Mouse (Mus musculus) forebrain, embryonic 16.5 days (tissue): ENCODE measurements at regions not wholly inside any gene's neighbourhood (a gene's known extent, or its start where the extent isn't known, plus 50 kb on each side); places are given as distances from the start of the nearest gene placed in this dataset.
A peak's percentile ranks its signal among the peaks of the same experiment; 100 is the strongest.

Experiments
- ATAC-seq: fragments of 200-750 bp; cut with Nextera tagmentation; 2 replicates; pipeline ENCODE4 v1.8.0; 2017; ENCODE audit warnings: mild to moderate bottlenecking, moderate library complexity
- H3K27ac ChIP-seq: fragments of 300-500 bp; sonication (generic); 2 replicates; pipeline ENCODE4 v1.5.1; 2014; ENCODE audit warnings: low read length, control low read depth
- H3K27me3 ChIP-seq: fragments of 300-500 bp; sonication (generic); replicated peaks from 2 replicates; pipeline ENCODE4 v1.6.1; 2014; ENCODE audit warnings: low read length; ENCODE audit not compliant: control insufficient read depth, insufficient read depth
- H3K36me3 ChIP-seq: fragments of 300-500 bp; sonication (generic); 2 replicates; pipeline ENCODE4 v1.6.1; 2014; ENCODE audit not compliant: control insufficient read depth, insufficient read depth
- H3K4me1 ChIP-seq: fragments of 300-500 bp; sonication (generic); replicated peaks from 2 replicates; pipeline ENCODE4 v1.6.1; 2014; ENCODE audit warnings: low read length; ENCODE audit not compliant: control insufficient read depth, insufficient read depth
- H3K4me2 ChIP-seq: fragments of 300-500 bp; sonication (generic); 2 replicates; pipeline ENCODE4 v1.6.1; 2014; ENCODE audit warnings: mild to moderate bottlenecking, low read length, control low read depth
- H3K4me3 ChIP-seq: fragments of 300-500 bp; sonication (generic); replicated peaks from 2 replicates; pipeline ENCODE4 v1.5.1; 2014; ENCODE audit warnings: mild to moderate bottlenecking, low read length, control low read depth
- H3K9ac ChIP-seq: fragments of 300-500 bp; sonication (generic); replicated peaks from 2 replicates; pipeline ENCODE4 v1.6.1; 2014; ENCODE audit warnings: low read depth, low read length, control low read depth
- H3K9me3 ChIP-seq: fragments of 300-500 bp; sonication (generic); 2 replicates; pipeline ENCODE4 v1.6.1; 2016; ENCODE audit warnings: low read length; ENCODE audit not compliant: control insufficient read depth
- WGBS: fragments of 180-500 bp; shearing (Covaris S2); extraction: QIAGEN DNeasy Blood & Tissue Kit; methylation state at CpG from one replicate; pipeline ENCODE4 v1.1.7; 2014; 5-methylcytosine and 5-hydroxymethylcytosine counted together

DNA sequence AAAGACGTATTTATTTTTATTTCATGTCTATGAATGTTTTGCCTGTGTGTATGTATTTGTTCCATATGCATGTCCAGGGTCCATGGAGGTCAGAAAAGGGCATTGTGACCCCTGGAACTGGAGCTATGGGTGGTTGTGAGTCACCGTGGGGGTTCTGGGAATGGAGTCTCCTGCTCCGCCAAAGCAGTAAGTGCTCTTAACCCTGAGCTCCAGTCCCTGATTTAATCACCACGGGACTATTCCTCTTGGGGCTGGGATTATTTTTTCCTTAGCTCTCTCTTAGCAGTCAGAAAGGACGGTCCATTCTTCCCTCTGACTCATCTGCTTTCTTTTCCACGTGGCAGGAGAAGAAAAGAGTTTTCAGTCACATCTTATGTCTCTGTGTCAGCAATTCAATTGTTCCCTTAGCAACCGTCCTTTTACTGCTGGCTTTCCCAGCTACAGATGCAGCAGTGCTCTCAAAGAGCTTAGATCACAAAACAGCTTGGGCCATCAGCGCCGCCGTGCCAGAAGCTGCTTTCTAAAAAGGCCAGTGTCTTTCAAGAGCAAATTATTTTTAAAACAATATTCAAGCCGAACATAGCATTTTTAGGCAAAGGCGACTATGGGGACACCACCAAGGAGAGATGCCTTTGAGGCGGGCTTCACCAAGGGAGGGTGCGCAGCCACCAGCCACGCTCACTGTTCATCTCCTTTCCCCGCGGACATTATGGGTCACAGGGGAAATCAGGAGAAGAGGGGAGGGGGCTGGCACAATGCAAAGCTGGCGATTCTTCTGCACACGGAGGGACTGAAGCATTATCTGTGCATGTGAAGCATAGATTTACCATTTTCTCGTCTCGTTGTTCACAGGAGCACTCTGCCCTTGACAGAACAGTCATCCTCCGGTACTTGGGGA, 110.8 kb downstream of the Map3k7 start:
- Histone ChIP-seq H3K4me1 (peaks cover 17% of the 10 kb centered on the region), H3K36me3 (no peaks in the 10 kb centered on the region), H3K9me3 (0 out of 2 replicates have a peak, but pooled peaks cover 2% of the 10 kb centered on the region), H3K9ac (peak overlapping the region; percentile 62), H3K4me3 (peak overlapping the region; percentile 36), H3K4me2 (peak overlapping the region; percentile 61), H3K27me3 (no peaks in the 10 kb centered on the region), H3K27ac (peak overlapping the region; percentile 82)
- 3% methylated on average over 22 of the region's 22 CpGs for WGBS
- ATAC-seq: peak; percentile 91

DNA sequence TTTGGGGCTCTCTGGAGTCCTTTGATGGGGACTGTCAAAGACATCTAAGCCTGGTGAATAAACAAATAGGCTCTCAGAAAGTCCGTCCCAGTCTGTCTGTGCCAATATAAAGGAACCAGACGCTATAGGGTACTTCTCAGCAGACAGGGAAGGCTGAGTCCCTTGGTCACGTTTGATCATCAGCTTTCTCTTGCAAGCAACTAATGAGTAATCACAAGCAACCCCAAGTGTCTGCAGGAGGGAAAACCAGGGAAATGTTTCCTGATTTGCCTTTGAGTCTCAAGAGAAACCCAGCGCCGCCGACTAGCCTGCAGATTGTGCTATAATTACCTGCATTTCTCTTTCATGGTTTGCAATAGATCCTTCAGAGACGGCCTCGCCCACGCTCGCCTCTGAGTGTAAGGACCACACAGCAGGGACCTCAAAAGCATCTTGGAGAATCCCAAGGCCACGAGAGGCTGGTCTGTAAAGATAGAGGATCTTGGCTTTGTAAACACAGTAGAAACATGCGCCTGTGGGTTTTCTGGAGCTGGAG, 112.6 kb downstream of the Map3k7 start:
- no peak overlapping the region for H3K4me2 ChIP-seq
- H3K4me1 ChIP-seq: peaks cover 17% of the 10 kb centered on the region
- H3K27ac ChIP-seq: no peak overlapping the region
- 49% methylated on average over 12 of the region's 12 CpGs for WGBS
- no peak overlapping the region for H3K9ac ChIP-seq
- no peaks in the 10 kb centered on the region for H3K36me3 ChIP-seq
- no peak overlapping the region for H3K4me3 ChIP-seq
- no peak for ATAC-seq
- no peaks in the 10 kb centered on the region for H3K27me3 ChIP-seq
- 0 out of 2 replicates have a peak, but pooled peaks cover 2% of the 10 kb centered on the region for H3K9me3 ChIP-seq

DNA sequence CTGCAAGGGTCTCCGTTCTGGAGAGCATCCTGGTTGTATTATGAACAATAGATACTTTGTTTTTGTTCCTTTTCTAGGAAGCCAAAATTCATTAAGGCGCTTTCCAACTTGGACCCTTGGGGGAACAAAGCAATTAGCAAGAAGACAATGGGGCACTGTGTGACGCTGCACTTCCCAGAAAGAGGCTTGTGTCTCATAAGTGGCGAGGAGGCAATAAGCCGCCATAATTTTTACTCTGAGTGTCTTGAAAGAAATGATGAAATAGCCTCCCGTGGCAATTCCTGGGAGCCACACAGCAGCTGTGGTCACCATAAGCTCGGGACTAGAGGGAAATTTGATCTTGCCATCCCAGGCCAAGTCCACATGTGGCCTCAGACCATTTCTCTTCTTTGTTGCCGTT, 119.6 kb downstream of the Map3k7 start:
- H3K27ac ChIP-seq: no peak overlapping the region
- no peak overlapping the region for H3K4me3 ChIP-seq
- H3K9ac ChIP-seq: no peak overlapping the region
- WGBS: 31% methylated on average over 8 of the region's 8 CpGs
- no peaks in the 10 kb centered on the region for H3K9me3 ChIP-seq
- no peaks in the 10 kb centered on the region for H3K27me3 ChIP-seq
- no peaks in the 10 kb centered on the region for H3K4me1 ChIP-seq
- ATAC-seq: no peak
- H3K4me2 ChIP-seq: no peak overlapping the region
- H3K36me3 ChIP-seq: no peaks in the 10 kb centered on the region

DNA sequence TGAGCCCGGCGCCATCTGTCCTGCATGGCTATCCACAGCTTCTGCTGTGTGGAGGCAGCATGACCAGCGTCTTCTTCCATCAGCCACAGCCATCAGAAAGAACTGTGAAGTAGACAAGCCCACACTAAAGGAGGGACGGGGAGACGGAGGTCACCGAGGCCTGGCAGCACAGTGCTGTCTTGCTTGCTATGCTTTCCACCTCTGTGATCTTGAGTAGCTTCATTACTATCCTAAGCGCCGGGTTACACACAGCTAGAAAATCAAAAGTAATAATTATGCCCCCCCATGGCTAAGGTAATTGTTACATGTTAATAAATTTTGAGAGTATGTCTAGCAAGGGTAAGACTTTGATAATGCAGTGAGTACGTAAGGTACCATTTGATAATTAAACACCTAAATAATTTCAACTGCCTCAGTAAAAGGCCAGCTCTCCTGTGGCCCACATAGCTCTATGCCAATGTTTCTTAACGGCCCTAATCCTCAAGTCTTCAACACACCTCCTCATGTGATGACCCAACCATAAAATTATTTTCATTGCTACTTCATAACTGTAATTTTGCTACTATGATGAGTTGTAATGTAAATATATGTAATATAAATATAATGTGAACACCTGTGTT, 120.5 kb downstream of the Map3k7 start:
- H3K36me3 ChIP-seq: no peaks in the 10 kb centered on the region
- no peak for ATAC-seq

DNA sequence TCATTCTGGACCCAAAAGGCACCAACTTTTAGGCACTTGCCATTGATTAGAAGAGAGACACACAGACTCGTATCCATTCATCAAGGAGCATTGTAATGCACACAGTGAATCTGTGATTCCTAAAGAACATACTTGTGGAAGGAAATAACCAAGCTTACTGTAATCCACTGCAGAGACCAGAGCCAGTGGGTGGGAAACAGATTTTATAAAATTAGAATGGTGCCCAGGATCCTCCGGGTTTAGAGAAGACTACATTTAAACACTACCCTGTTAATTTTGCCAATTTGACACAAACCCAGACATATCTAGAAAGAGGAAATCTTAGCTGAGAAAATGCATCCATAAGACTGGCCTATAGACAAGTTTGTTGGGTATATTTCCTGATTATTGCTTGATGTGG, 121.1 kb downstream of the Map3k7 start:
- H3K9ac ChIP-seq: no peak overlapping the region
- no peaks in the 10 kb centered on the region for H3K4me1 ChIP-seq
- WGBS: 96% methylated on average over 2 of the region's 2 CpGs
- H3K4me2 ChIP-seq: no peak overlapping the region
- no peaks in the 10 kb centered on the region for H3K36me3 ChIP-seq
- no peaks in the 10 kb centered on the region for H3K27me3 ChIP-seq
- no peak overlapping the region for H3K27ac ChIP-seq
- H3K4me3 ChIP-seq: no peak overlapping the region
- H3K9me3 ChIP-seq: no peaks in the 10 kb centered on the region
- no peak for ATAC-seq

More for the DNA sequence above, 120.5 kb downstream of the Map3k7 start:
- no peak overlapping the region for H3K4me3 ChIP-seq
- H3K27me3 ChIP-seq: no peaks in the 10 kb centered on the region
- no peak overlapping the region for H3K27ac ChIP-seq
- 93% methylated on average over 10 of the region's 10 CpGs for WGBS
- H3K9ac ChIP-seq: no peak overlapping the region
- no peak overlapping the region for H3K4me2 ChIP-seq
- no peaks in the 10 kb centered on the region for H3K9me3 ChIP-seq
- H3K4me1 ChIP-seq: no peaks in the 10 kb centered on the region

DNA sequence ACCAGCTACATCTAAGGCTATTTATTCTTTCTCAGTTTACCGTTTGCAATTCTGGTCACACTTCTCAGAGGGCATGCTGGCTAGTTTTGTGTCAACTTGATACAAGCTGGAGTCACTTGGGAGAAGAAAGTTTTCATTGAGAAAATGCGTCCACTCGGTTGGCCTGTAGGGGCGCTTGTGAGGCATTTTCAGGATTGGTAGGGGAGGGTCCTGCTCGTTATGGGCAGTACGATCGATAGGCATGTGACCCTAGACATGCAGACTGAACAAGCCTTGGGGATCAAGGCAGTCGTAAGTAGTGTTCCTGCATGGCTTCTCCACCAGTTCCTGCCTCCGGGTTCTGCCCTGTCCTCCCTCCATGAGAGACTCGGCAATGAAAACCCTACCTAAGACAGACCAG, 127.2 kb downstream of the Map3k7 start:
- Histone ChIP-seq H3K9me3 (no peaks in the 10 kb centered on the region), H3K4me3 (no peak overlapping the region), H3K27ac (no peak overlapping the region), H3K27me3 (no peaks in the 10 kb centered on the region), H3K9ac (no peak overlapping the region), H3K4me1 (no peaks in the 10 kb centered on the region), H3K4me2 (no peak overlapping the region), H3K36me3 (no peaks in the 10 kb centered on the region)
- ATAC-seq: no peak
- WGBS: 84% methylated on average over 10 of the region's 10 CpGs

DNA sequence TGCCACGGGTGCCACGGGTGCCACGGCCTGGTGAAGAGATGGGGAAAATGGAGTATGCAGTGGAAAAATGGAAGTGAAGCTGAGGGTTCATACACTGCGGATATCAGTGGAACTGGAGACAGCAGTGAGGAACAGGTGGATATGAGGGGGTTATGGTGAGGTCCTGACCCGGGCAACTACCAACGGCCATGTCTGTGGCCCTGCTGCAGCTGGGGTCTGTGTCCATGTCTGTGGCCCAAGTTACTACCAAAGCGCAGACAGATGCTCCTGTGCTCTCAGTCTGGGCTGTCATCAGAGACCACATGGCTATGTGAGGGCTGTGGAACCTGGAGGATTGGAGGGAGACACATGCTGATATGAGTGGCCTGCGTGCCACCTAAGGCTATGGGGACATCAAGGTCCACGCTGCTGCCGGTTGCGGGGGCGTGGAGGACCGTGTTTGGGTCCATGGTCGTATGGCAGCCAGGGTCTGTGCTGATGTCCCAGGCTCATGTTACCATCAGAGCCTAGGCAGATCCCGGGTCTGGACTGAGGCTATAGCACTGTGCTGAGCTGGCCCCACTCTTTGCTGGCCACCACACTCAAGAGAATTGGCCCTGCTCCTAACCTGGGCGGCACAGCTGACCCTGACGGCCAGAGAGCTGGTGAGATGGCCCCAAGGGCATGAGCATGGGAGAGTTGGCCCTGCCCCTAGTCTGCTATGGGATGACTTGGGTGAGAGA, 128.6 kb downstream of the Map3k7 start:
- Histone ChIP-seq H3K9ac (no peak overlapping the region), H3K4me1 (no peaks in the 10 kb centered on the region), H3K27me3 (no peaks in the 10 kb centered on the region), H3K27ac (no peak overlapping the region), H3K36me3 (no peaks in the 10 kb centered on the region), H3K4me3 (no peak overlapping the region), H3K4me2 (no peak overlapping the region), H3K9me3 (no peaks in the 10 kb centered on the region)
- 97% methylated on average over 17 of the region's 17 CpGs for WGBS
- ATAC-seq: no peak

DNA sequence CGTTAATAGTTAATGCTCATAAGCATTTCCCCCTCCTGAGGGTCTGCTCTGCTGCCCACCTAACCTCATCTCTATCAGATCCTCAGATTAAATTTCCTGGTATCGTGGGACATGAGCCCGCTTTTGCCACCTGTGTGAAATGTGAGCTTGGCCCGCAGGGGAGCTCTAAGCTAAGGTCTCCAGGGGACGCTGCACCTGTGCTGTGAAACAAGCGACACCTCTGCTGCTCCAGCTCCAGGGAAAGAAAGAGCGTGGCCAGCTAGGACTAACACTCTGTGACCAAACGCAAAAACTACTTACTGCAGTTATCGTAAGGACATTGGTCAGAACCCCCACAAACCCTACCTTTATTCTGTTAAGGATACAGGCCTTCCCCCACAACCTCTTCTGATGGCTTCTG, 134.3 kb downstream of the Map3k7 start:
- H3K4me2 ChIP-seq: no peak overlapping the region
- no peaks in the 10 kb centered on the region for H3K9me3 ChIP-seq
- ATAC-seq: no peak
- H3K4me3 ChIP-seq: no peak overlapping the region
- 64% methylated on average over 9 of the region's 9 CpGs for WGBS
- no peaks in the 10 kb centered on the region for H3K27me3 ChIP-seq
- H3K4me1 ChIP-seq: no peaks in the 10 kb centered on the region
- no peak overlapping the region for H3K9ac ChIP-seq
- no peak overlapping the region for H3K27ac ChIP-seq
- no peaks in the 10 kb centered on the region for H3K36me3 ChIP-seq

DNA sequence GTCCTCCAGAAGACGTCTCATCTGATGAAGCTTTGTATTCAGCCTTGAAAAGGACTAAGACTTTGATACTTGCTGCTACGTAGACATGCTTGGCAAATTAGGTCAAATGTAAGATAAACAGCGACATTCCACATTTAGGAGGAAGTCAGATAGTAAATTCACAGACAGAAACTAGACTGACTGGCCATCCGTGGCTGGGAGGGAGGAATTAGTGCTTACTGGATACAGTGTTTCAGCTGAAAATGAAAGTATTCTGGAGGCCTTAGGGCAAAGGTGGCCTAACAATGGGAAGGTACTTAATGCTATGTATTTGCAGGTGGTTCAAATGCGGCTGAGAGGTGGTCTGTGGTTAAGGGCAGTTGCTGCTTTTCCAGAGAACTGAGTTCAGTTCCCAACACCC, 137.1 kb downstream of the Map3k7 start:
- H3K4me3 ChIP-seq: no peak overlapping the region
- no peak for ATAC-seq
- H3K27ac ChIP-seq: no peak overlapping the region
- no peaks in the 10 kb centered on the region for H3K36me3 ChIP-seq
- no peak overlapping the region for H3K4me2 ChIP-seq
- no peaks in the 10 kb centered on the region for H3K9me3 ChIP-seq
- H3K9ac ChIP-seq: no peak overlapping the region
- H3K4me1 ChIP-seq: no peaks in the 10 kb centered on the region
- no peaks in the 10 kb centered on the region for H3K27me3 ChIP-seq
- WGBS: 71% methylated on average over 5 of the region's 5 CpGs
